Mouse (Mus musculus) bone marrow macrophage, adult 2 months (primary cell): ENCODE results near the gene Natd1. TPM values are rescaled to one million over a fixed set of nuclear protein-coding genes. Genes with fewer than 3 reads are reported as not detected.

Experiments
- H3K27ac ChIP-seq: 2 replicates; pipeline ENCODE4 v1.5.1; 2012; ENCODE audit warnings: low read depth, low read length; ENCODE audit not compliant: insufficient read depth
- H3K4me1 ChIP-seq: 2 replicates; pipeline ENCODE4 v1.6.1; 2012; ENCODE audit warnings: low read length; ENCODE audit not compliant: control insufficient read depth, insufficient read depth
- H3K4me3 ChIP-seq: 2 replicates; pipeline ENCODE4 v1.5.1; 2012; ENCODE audit warnings: mild to moderate bottlenecking, low read length, moderate library complexity; ENCODE audit not compliant: insufficient read depth
- CTCF ChIP-seq: IDR thresholded peaks from 2 replicates; pipeline ENCODE4 v1.5.1; 2012; ENCODE audit warnings: low read depth, mild to moderate bottlenecking, low read length, moderate library complexity
- POLR2A ChIP-seq: IDR thresholded peaks from 2 replicates; pipeline ENCODE4 v1.6.1; 2012; ENCODE audit warnings: mild to moderate bottlenecking, low read depth, low read length, borderline replicate concordance
- polyA plus RNA-seq: library from polyadenylated mRNA; stranded (reverse); fragments of >200 nt; gene quantifications from 2 replicates; pipeline ENCODE4 v1.2.4, GENCODE M21; 2012; ENCODE audit not compliant: missing spikeins, insufficient read depth, insufficient read length

Natd1 gene
- 15.5 and 19.2 TPM in 2 replicates for polyA plus RNA-seq

DNA sequence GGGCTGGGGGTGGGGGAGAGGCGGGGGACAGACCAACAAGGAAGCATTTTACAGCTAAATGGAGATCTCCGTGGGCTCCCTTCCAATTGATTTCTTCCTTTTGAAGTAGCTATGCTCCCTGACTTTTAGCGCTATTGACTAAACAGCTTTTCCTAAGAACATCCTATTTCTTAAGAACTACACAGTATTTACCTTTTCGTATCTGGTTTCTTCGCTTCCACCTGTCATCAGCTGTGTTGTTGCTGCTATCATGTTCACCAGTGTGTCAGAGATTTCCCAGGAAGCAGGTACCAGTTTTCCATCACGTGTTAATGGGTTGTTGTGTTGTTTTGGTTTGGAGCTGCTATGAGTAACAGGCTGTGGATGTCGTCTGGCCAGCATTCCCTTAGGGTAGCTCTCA lies at the start of gene Natd1:
TSS of gene Natd1 (minus strand) at position 260 of the 400 bp plus-strand sequence.
- Histone ChIP-seq H3K27ac (peak within 1 kb of the TSS; percentile 34; the same call in 1 of the 2 replicates), H3K4me1 (peaks cover 36% of the 10 kb centered on the region), H3K4me3 (peak within 1 kb of the TSS; percentile 91)
- no peak for TF ChIP-seq POLR2A
- TF ChIP-seq CTCF, result no peak

DNA sequence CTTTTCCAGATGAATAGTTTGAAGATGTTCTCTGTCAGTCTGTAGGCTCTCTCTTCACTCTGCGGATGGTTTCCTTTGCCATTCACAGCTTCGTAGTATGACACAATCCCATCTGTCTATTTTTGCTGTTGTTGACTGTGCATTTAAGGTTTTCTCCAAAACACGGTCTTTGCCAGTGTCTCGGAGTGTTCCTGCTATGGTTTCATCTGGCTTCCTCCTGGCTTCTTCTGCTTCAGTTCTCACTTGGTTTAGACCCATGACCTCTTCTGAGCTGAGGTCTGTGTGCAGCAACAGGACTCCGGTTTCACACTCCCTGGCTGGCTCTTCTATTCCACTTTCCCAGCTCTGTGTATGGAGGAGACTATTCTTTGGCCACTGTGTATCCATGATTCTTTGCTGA lies 48.2 kb upstream of the Natd1 start:
- TF ChIP-seq CTCF, result no peak
- TF ChIP-seq POLR2A, result no peak
- Histone ChIP-seq H3K27ac (no peak overlapping the region), H3K4me1 (no peaks in the 10 kb centered on the region), H3K4me3 (no peak overlapping the region)

DNA sequence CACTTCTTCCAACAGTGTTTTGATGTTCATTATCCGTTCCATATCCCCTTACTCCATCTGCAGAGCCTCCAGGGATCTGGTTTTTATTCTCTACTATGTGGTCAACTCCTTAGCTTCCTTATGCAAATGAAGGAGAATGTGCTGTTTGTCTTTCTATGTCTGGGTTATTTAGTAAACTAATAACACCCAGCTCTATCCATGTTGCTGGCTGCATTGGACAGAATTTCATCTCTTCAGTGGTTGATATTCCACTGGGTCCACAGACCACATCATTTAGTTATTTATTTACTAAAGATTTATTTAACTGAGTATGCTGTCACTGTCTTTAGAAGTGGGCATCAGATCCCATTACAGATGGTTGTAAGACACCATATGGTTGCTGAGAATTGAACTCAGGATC lies 46.6 kb upstream of the Natd1 start:
- TF ChIP-seq POLR2A (no peak), CTCF (no peak)
- Histone ChIP-seq H3K27ac (no peak overlapping the region), H3K4me1 (no peaks in the 10 kb centered on the region), H3K4me3 (no peak overlapping the region)

DNA sequence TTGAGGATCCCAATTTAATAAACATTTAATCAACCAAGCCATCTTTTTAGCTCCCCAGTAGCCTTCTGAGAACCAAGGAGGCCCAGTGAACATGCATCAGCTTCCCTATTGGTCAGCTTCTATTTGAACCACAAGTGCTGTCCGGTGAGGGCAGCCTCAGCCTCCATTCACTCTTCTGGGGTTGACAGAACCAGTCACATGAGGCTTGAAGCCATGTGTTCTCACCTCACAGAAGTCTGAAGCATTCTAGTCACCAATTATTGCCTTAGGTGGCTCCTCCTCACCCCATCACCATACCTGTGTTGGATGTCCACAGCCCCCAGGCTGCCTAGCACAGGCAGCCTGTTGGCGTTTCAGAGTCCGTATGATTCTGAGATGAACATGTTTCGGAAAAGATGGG lies 44.4 kb upstream of the Natd1 start:
- Histone ChIP-seq H3K4me3 (no peak overlapping the region), H3K27ac (no peak overlapping the region), H3K4me1 (no peaks in the 10 kb centered on the region)
- TF ChIP-seq CTCF (no peak), POLR2A (no peak)

DNA sequence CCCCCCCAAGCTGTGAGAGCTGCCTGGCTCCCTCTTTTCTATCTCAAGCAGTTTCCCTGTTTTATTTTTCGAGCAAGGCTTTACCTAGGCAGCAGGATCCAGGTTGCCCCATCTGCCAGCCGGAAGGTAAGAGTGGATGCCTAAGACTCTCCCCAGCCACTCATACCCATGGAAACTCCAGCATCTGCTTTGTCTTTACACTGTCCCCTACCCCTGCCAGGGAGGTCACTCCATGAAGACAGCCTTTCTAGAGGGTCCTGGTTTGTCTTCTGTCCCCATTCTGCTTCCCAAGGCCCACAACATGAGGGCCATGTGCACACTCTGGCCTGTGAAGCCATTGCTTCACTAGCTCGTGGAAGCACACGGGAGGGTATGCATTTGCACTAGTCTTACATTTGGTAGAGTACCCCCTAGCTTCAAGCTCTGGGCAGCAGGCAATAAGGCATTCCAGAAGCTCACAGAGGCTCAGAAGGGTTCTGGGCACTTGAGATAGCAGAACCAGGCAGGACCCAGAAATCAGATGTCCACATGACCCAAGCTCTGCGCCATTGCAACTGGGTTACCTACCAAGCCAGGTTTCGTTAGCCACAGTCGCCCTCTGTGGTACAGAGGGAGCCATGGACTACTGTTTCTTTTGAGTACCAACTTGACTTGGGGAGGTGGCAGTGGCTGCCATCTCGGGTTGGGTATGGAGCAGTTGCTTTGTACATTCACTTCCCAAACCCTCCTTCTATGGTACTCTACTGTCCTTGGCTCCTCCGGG lies 41.3 kb upstream of the Natd1 start:
- no peak overlapping the region for H3K4me3 ChIP-seq
- no peak for TF ChIP-seq CTCF
- no peak for TF ChIP-seq POLR2A
- no peak overlapping the region for H3K27ac ChIP-seq
- H3K4me1 ChIP-seq, result no peaks in the 10 kb centered on the region

DNA sequence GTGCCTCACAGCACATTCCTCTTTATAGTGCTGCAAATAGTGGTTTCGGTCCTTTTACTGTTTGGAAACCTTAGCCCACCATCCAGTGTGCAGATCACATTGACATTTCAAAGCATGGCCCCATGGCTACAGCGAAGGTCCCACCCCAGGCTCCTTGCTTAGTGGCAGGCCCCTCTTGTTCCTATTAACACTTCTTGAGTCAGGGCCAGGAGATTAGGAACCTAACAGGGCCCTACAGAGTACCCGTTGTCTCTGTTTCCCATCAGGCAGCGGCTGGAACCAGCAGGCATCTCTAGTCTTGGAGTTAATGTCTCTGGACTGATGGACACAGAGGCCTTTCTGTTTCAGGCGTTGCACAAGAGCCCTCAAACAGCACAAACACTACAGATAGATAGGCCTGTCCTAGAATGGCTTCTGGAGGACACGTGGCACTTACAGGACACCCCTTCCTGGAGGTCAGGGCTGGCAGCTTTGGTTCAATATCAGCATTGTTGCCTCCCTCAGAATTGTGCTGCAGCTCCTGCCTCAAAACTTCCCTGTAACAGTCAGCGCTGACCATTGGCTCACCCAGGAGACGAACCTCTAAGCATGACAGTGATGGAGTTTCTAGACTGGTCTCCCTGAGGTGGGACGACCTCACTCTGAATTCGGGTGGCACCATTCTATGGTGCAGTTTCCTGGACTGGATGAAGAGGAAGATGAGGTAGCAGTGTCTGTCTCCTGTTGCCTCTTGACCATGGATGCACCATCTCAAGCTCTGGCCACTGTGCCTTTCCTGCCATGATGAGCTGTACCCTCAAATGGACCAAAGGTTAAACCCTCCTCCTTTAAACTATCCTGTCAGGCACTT lies 39.9 kb upstream of the Natd1 start:
- Histone ChIP-seq H3K4me3 (no peak overlapping the region), H3K27ac (no peak overlapping the region), H3K4me1 (no peaks in the 10 kb centered on the region)
- TF ChIP-seq POLR2A, result no peak
- no peak for TF ChIP-seq CTCF

DNA sequence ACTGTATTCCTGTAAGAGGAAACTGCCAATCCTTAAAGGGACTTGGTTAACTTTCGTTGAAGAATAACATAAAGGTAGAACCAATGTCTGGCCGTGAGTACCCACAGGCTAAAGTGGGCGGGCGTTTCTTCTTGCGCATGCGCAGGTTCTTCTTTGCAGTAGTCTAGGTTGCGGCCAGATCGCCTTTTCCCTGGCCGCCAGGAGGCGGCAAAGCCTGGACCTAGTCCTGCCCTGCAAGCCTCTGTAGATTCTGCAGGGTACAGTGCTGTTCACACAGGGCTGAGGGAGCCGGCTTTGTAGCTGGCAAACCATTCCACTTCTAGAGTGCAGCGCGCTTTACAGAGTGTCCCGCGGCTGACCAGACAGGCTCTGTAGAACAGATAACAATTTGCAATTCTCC lies 39.3 kb upstream of the Natd1 start:
- H3K27ac ChIP-seq, result no peak overlapping the region
- H3K4me1 ChIP-seq, result no peaks in the 10 kb centered on the region
- TF ChIP-seq CTCF, result no peak
- TF ChIP-seq POLR2A, result no peak
- H3K4me3 ChIP-seq, result no peak overlapping the region

DNA sequence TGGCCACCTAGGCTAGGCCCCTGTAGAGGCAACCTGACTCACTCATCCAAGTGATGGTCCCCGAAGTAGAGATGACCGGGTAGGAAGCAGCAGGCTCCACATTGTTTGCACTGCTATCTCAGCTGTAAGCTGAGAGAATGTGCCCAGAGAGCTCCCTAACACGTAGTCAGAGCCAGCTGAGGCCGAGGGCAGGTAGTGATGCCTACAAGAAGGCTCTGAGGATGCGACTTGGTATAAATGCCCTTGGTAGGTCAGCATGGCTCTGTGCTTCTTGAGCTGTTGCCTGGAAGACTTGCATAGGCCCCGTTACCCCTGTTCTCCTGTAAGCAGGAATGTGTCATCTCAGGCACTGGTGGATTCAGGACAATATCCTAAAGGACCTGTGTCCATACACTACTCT lies 38.4 kb upstream of the Natd1 start:
- Histone ChIP-seq H3K27ac (no peak overlapping the region), H3K4me3 (no peak overlapping the region), H3K4me1 (no peaks in the 10 kb centered on the region)
- TF ChIP-seq POLR2A (no peak), CTCF (no peak)

DNA sequence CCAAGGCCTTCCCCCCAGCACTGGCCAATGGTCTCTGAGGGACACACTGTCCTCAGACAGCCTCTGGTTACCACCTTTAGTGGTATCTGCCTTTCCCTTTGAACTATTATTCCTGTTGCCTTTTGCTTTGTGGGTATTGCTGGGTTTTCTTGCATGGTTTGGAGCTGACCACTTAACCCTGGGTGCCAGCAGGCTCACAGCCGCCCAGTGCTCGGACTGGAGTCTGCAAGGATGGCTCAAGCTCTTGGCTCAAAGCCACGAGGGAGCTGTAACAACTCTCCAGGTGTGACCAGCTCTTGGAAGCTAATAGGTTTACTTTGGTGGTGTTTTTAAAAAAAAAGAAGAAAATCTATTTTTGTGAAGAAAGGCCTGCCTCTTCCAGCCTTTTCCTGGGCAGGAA lies 37.8 kb upstream of the Natd1 start:
- no peak overlapping the region for H3K4me3 ChIP-seq
- H3K4me1 ChIP-seq, result no peaks in the 10 kb centered on the region
- TF ChIP-seq CTCF (no peak), POLR2A (no peak)
- no peak overlapping the region for H3K27ac ChIP-seq

DNA sequence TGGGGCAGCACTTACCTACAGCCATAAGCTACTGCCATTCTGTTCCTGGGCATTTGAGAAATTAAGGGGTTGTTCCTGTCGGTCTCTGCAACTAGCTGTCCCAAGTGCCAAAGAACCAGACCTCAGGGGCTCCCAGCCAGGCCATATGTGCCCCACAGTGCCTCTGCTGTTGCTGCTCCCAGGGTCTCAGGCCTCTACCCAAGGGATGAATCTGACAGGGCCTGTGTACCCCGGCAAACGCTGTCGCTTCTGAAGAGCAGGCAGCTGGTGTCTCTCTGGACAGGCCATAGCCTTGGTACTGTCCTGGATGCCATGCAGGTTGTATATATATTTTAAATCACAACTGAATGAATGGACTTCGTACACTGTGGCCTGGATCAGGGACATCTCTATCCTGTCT lies 37.3 kb upstream of the Natd1 start:
- Histone ChIP-seq H3K4me1 (no peaks in the 10 kb centered on the region), H3K4me3 (no peak overlapping the region), H3K27ac (no peak overlapping the region)
- TF ChIP-seq POLR2A (no peak), CTCF (no peak)
